Mouse (Mus musculus) erythroblast, embryonic 14.5 days (primary cell): ENCODE results near the gene Fam118a.

Experiments
- GATA1 ChIP-seq: IDR thresholded peaks from 2 replicates; pipeline ENCODE4 v1.6.1; 2012; ENCODE audit warnings: low read length, inconsistent platforms, mixed read lengths
- TAL1 ChIP-seq: IDR thresholded peaks from 3 replicates; pipeline ENCODE4 v1.6.1; 2012; ENCODE audit warnings: low read length, inconsistent platforms, mixed read lengths

DNA sequence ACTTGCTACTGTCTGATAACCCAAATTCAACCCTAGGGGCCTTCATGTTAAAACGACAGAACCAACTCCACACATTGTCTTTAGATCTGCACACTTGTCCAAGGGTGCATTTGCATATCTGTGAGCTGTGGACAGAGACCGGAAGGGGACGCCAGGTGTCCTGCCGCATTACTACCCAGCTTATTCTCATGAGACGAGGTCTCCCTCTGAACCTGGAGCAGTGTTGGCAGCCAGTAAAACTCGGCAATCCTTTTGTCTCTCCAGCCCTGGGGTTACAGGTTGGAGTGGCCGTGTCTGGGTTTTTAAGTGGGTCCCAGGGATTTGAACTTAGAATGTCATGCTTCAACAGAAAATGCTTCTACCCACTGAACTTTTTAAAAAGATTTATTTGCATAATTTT, 28.8 kb upstream of the Fam118a start:
- TF ChIP-seq GATA1 (no peak), TAL1 (no peak)
